Mouse (Mus musculus) adipocyte (in vitro differentiated cells): Measurements from ENCODE around the gene Plcb1.
"Not testable (repeated sequence)": the region's sequence is repeated elsewhere in the genome, so short reads cannot be mapped to it uniquely, and the experiment has no call there.

Experiments
- DNase-seq: peaks from one replicate; pipeline ENCODE4 v3.0.0-alpha.2; 2016; ENCODE audit warnings: low spot score

Plcb1 gene

DNA sequence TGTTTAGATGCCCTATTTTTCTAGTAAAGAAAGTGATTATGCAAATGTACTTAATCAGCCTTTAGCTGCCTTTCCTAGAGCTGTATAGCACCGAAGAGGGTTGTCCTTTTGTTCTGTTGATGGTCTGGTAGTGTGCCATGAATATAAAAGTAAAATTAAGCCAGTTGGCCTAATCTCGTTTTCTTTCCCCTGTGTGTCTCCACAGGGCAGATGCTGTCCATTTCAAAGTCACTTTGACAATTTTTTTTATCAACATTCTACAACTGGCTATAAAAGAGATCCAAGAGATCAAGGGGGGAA is 520.6 kb downstream of the Plcb1 start:
- no peak for DNase-seq

DNA sequence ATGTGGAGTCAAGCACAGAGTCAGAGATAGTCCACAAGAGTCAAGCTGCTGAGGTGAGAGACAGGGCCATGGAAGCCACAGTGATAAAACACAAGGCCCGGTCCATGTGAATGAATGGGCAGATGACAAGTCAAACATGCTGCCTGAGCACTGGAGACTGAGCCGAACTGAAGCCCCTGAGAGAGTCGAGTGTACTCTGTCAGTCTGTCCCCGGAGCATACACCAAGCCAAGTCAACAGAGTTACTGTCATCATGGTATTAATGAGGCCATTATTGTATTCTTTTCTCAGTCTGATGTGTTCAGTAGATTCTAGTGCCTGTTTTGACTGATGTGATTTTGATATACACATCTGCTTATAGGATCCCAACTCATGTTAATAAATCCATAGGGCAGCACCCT is 521.9 kb downstream of the Plcb1 start:
- no peak for DNase-seq

DNA sequence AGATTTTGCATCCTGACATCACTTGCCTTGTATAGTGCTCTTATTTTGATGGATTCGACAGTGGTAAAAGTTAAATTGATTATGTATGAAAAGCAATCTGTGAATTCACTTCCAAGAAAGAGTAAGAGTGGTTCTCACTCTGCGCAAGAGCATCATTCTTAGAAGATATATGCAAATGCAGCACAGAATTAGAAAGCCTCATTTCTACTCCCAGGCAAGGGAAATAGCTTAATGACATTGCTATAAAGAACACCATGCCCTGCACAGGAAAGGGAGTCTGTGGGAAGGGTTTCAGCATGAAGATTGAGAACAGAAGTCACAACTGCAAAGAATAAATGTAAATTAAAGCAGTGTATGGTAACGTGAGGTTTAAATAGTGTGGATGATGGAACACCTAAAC is 530.1 kb downstream of the Plcb1 start:
- no peak for DNase-seq

DNA sequence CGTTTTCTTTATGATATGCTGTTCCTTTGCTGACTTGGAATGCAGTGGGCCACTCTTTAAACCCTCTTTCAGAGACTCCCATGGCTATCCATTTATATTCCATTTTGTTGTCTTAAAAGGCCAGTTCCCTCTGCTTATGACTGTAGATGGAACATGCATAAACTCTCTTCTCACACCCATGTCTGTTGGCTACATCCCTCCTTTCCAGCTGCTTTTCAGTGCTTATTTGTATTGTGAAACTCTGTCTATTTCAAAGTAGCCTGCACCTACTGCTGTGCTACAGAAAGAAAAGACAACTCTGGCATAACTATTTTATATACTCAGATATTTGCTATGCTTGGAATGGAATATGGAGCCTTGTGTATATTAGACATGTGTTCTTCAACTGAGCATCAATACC is 532.3 kb downstream of the Plcb1 start:
- no peak for DNase-seq

DNA sequence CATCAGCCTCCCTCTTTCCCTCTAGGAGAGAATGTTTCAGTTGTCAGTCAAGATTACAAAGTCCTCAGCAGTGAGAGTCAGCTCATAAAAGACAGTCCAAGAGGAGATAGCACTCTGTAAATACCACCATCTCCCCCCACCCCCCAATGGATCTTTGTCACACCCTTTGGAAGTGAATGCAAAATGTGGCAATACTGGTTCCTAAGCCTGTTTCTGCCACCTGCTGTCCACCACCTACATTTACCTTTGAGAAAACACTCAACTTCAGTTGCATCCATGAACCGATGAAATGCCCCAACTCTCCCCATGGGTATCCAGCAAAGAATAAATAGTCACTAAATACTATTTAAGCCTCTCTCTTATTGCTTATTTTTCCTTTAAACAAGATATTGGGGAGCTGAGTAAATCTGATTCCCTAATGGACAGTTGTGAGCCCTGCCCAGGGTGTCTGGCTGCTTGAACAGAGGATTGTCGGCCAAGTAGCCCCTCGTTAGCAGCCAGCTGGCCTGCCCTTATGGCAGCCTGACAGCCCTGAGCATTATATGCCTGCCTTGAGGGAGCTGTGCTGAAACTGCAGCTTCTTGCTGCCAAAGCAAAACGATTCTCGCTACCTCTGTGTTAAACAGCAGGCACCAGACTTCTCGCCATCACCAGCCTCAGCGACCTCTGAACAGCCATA is 537.5 kb downstream of the Plcb1 start:
- DNase-seq: no peak

DNA sequence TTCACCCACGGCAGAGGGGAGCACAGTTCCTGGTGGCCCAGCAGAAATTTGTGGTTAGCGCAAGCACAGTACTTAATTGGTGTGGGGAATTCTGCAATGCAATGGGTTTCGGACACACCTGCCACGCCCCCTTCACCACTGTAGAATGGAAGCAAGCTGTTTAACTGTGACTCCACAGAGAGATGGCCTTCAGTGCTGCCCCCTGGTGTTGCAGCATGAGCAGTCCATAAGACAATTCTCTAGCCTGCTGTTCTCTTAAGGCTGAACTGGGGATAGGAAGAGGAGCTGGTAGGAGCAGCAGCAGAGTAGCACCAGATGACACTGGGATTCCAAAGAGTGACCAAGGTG is 538.1 kb downstream of the Plcb1 start:
- peak; percentile 76 for DNase-seq

GRCm38 (mm10) chr2:135328756-135329155 is 542.9 kb downstream of the Plcb1 start:
- DNase-seq: peak; percentile 78

GRCm38 (mm10) chr2:135329782-135330545 is 544.1 kb downstream of the Plcb1 start:
- DNase-seq: peak; percentile 80

DNA sequence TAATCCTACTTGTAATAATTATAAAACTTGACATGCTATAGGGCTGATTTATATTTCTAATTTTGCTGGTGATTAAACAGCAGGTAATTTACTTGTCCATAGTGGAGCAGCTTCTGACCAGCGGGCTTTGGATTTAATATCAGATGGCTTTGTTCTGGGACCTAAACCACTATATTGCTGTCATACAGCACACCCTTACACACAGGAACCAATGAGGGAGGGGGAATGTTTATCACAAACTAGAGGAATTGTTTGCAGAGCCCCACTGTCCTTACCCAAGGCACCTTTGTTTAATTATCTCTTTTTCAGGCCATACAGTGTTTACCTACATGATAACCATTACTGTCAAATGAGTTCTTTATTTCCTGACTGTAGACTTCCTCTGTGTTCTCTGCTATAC is 546.0 kb downstream of the Plcb1 start:
- no peak for DNase-seq

DNA sequence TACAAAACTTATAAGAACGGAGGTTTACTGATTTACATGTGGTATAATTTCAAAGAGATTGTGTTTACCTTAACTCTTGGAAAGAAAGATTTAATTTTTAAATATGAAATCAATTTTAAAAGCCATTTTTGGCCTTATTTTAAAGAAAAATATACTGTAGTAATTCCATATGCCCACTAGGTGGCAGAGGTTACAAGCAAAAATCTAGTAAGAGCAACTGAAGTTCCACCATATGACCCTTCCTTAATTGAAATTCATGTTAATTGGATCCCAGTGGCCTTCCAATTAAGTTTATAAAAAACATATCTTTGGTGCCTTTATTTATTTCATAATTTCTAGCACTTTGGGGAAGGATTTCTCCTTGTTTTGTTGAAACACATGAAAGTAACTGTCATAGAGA is 570.4 kb downstream of the Plcb1 start:
- DNase-seq: peak; percentile 47

DNA sequence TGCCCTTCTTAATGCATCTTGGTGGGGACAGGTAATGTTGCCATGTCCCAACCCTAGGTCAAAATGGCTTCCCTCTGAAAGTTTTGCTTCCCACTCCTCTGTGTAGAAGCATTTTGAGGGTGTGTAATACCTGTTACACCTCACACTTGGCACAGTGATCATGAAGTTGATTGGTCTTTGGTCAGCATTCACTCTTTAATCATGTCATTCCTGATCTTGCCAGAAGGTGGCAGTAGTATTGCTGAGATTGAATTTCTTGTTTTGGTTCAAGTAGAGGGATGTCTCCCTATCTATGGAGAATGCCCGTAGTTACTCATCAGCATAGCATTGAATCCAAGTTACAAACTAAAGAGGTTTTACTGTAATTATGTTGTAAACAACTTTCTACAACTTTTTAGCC is 575.9 kb downstream of the Plcb1 start:
- peak; percentile 80 for DNase-seq

DNA sequence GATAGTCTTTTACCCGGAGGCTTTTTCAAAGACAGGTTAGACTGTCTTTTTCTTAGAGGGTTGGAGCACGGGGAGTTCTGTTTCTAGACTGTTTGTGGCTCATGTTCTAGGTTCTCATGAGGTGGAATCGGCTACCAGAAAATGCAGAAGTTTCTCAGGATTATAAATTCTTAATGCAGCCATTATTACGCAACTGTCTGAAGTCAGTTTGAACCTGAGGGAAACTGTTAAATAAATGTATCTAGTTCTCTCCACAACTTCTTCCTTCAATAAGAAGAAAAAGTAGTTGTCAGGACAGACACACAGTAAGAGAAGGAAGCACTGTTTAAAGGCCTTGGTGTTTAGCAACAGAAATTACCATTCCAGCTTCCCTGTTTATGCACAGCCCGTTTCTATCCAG is 577.1 kb downstream of the Plcb1 start:
- no peak for DNase-seq

GRCm38 (mm10) chr2:135370259-135370835 is 584.5 kb downstream of the Plcb1 start:
- no peak for DNase-seq

- not testable (repeated sequence) for DNase-seq
Observed at GRCm38 (mm10) chr2:135380796-135381195, 594.9 kb downstream of the Plcb1 start.

DNA sequence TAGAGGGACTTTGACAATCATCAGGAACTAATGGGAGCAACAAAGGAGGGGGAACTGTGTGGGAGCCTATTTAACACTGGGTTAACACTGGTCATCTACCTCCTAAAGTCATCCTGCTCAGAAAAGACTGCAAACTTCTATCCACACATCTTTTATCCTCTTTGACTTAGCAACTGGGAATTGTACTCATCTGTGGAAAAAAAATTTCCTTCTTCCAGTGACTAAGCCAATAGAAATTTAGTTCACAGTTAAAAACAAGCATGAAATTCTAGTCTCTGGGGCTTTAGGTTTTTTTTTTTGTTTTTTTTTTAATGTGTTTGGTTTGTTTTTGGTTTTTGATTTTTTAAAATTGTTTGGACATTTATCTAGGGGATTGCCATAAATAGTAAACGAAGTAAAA is 595.5 kb downstream of the Plcb1 start:
- DNase-seq: no peak

DNA sequence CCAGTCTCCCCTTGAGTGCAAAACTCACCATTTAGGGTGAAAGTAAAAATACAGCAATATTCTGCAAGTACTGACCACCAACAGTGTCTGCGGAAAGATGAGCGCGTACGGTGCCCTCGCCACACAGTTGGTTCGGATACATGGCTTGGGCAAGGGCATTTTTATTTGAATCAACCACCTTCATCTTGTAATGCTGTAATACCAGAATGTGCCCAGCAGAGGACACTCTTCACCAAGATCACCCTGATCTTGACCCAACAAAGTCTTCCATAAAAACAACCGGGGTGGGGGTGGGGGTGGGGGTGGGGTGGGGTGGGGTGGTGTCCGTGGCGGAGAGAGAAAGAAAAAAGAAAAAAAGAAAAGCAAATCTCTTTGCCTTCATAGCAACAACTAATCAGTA is 602.1 kb downstream of the Plcb1 start:
- DNase-seq: peak; percentile 58

DNA sequence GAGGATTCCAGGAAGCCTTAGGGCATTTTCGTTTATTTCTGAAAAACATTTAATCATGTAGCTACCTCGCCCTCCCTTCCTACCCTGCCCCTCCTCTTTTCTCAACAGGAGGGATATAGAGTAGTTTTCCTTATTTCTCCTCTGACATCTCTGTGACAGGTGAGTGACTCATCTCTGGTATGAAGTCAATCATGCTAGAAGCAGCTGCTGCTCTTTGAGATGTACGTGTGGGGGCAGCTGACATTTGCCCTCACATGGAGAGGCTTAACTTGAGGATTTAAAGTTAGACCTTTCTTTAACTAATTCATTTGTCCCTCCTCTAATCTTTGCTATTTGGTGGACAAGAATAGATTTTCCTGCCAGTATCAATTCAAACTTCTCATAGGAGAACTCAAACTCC is 608.8 kb downstream of the Plcb1 start:
- DNase-seq: no peak

- no peak for DNase-seq
Observed at GRCm38 (mm10) chr2:135396375-135396774, 610.5 kb downstream of the Plcb1 start.

GRCm38 (mm10) chr2:135397970-135398369 is 612.1 kb downstream of the Plcb1 start:
- no peak for DNase-seq

GRCm38 (mm10) chr2:135399760-135400159 is 613.9 kb downstream of the Plcb1 start:
- no peak for DNase-seq

- no peak for DNase-seq
Observed at GRCm38 (mm10) chr2:135402916-135403315, 617.0 kb downstream of the Plcb1 start.

DNA sequence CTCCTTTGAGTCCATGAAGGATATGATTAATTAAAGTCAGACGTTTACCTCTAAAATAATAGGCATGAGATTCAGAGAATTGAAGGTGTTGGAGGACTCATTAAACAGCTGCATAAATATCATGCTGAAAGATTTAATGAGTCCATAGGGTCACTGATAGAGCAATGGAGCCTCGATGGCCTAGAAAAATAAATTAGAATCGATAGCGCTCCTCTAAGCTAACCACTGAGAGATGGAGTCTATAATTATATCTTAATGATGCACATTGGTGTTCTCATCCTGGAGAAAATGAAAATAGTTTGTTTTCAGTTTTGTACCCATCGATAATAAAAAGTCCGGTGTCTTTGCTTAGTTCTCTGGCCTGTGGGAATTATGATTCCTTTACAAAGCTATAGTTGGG is 617.5 kb downstream of the Plcb1 start:
- DNase-seq: no peak

GRCm38 (mm10) chr2:135404095-135404494 is 618.2 kb downstream of the Plcb1 start:
- peak; percentile 10 for DNase-seq
